Mouse (Mus musculus) liver, postnatal 0 days (tissue): ENCODE measurements around the gene Trim62. TPM values are rescaled to one million over a fixed set of nuclear protein-coding genes. Genes with fewer than 3 reads are reported as not detected.

Experiments used
- ATAC-seq: fragments of 200-750 bp; cut with Nextera tagmentation; 2 replicates; pipeline ENCODE4 v1.8.0; 2017; ENCODE audit warnings: mild to moderate bottlenecking, moderate library complexity
- DNase-seq: peaks from one replicate; pipeline ENCODE4 v3.0.0-alpha.2; 2016
- H3K27ac ChIP-seq: fragments of 300-500 bp; sonication (generic); 2 replicates; pipeline ENCODE4 v1.5.1; 2014; ENCODE audit warnings: antibody characterized with exemption, moderate library complexity, mild to moderate bottlenecking, low read depth
- H3K27me3 ChIP-seq: fragments of 300-500 bp; sonication (generic); 2 replicates; pipeline ENCODE4 v1.6.1; 2014; ENCODE audit warnings: low read length, control low read depth, mixed read lengths; ENCODE audit not compliant: insufficient read depth
- H3K36me3 ChIP-seq: fragments of 300-500 bp; sonication (generic); replicated peaks from 2 replicates; pipeline ENCODE4 v1.6.1; 2014; ENCODE audit warnings: mild to moderate bottlenecking, control low read depth, low read length, moderate library complexity, mixed read lengths; ENCODE audit not compliant: insufficient read depth
- H3K4me1 ChIP-seq: fragments of 300-500 bp; sonication (generic); 2 replicates; pipeline ENCODE4 v1.6.1; 2014; ENCODE audit warnings: antibody characterized with exemption, mild to moderate bottlenecking, control low read depth; ENCODE audit not compliant: insufficient read depth
- H3K4me2 ChIP-seq: fragments of 300-500 bp; sonication (generic); 2 replicates; pipeline ENCODE4 v1.6.1; 2014; ENCODE audit warnings: low read depth, mild to moderate bottlenecking, low read length, moderate library complexity, mixed read lengths
- H3K4me3 ChIP-seq: fragments of 300-500 bp; sonication (generic); 2 replicates; pipeline ENCODE4 v1.5.1; 2014; ENCODE audit warnings: low read depth, low read length
- H3K9ac ChIP-seq: fragments of 300-500 bp; sonication (generic); replicated peaks from 2 replicates; pipeline ENCODE4 v1.6.1; 2014; ENCODE audit warnings: mild to moderate bottlenecking, moderate library complexity
- H3K9me3 ChIP-seq: fragments of 300-500 bp; sonication (generic); 2 replicates; pipeline ENCODE4 v1.6.1; 2016; ENCODE audit warnings: mild to moderate bottlenecking, control low read depth, low read length, mixed read lengths
- CTCF ChIP-seq: sonication (generic); IDR thresholded peaks from 2 replicates; pipeline ENCODE4 v1.5.1; 2016; ENCODE audit warnings: antibody characterized with exemption, low read depth
- EP300 ChIP-seq: IDR thresholded peaks from 2 replicates; pipeline ENCODE4 v1.6.1; 2016; ENCODE audit warnings: antibody characterized with exemption, low read depth, mild to moderate bottlenecking
- WGBS: fragments of 180-500 bp; shearing (Covaris S2); extraction: QIAGEN DNeasy Blood & Tissue Kit; methylation state at CpG from one replicate; pipeline ENCODE4 v1.1.7; 2014; ENCODE audit not compliant: insufficient replicate concordance; 5-methylcytosine and 5-hydroxymethylcytosine counted together
- polyA plus RNA-seq: library from polyadenylated mRNA; unstranded; fragments of >200 nt; fragmentation: Nextera tagmentation; extraction: Ambion mirVana; gene quantifications from 2 replicates; pipeline ENCODE4 v1.2.1, GENCODE M21; 2015

Trim62 gene
- polyA plus RNA-seq, 1 experiment from 2014 or later = 0.26 TPM

DNA sequence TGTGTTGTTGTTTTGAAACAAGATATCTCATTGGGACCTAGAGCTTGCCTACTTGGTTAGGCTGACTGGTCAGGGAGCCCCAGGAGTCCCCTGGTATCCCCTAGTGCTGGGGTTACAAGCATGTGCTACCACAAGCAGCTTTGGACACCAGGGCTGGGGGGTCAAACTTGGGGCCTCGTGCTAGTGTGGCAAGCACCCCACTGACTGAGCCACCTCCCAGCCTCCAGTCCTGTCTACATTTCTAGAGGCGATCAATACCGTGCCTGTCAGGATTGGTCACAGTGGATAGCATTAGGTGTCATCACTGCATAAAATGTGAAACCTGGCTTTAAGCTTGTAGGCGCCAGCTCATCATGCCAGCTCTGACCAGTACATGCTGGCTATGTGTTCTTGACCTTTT is 12.5 kb downstream of the Trim62 start:
- 86% methylated on average over 4 of the region's 4 CpGs for WGBS
- DNase-seq (no peak), ATAC-seq (no peak)
- Histone ChIP-seq H3K9me3 (no peaks in the 10 kb centered on the region), H3K27ac (no peak overlapping the region), H3K4me1 (no peaks in the 10 kb centered on the region), H3K9ac (no peak overlapping the region), H3K27me3 (no peaks in the 10 kb centered on the region), H3K36me3 (no peaks in the 10 kb centered on the region), H3K4me3 (no peak overlapping the region), H3K4me2 (no peak overlapping the region)
- TF ChIP-seq CTCF (no peak), EP300 (no peak)

DNA sequence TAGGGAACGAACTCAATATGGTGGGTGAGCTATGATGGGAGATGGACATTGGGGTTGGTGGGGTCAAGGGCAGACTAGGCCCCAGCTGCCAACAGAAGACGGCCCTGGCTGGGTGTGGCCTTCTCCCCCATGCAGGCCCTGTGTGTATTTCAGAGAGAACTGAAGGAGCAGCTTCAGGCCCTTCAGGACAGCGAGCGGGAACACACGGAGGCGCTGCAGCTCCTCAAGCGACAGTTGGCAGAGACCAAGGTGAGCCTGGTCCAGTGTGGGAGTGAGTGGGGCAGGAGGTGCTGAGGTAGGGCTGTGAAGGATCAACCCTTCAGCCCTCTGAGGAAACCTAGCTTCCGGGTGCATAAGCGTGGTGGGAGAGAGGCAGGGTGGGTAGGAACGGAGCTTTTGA is 13.3 kb downstream of the Trim62 start:
- H3K9ac ChIP-seq = no peak overlapping the region
- no peak for DNase-seq
- H3K4me1 ChIP-seq = no peaks in the 10 kb centered on the region
- no peak for TF ChIP-seq EP300
- no peak for TF ChIP-seq CTCF
- WGBS = 89% methylated on average over 10 of the region's 10 CpGs
- no peak overlapping the region for H3K27ac ChIP-seq
- no peaks in the 10 kb centered on the region for H3K27me3 ChIP-seq
- no peaks in the 10 kb centered on the region for H3K36me3 ChIP-seq
- H3K4me2 ChIP-seq = no peak overlapping the region
- H3K9me3 ChIP-seq = no peaks in the 10 kb centered on the region
- no peak overlapping the region for H3K4me3 ChIP-seq
- ATAC-seq = no peak

DNA sequence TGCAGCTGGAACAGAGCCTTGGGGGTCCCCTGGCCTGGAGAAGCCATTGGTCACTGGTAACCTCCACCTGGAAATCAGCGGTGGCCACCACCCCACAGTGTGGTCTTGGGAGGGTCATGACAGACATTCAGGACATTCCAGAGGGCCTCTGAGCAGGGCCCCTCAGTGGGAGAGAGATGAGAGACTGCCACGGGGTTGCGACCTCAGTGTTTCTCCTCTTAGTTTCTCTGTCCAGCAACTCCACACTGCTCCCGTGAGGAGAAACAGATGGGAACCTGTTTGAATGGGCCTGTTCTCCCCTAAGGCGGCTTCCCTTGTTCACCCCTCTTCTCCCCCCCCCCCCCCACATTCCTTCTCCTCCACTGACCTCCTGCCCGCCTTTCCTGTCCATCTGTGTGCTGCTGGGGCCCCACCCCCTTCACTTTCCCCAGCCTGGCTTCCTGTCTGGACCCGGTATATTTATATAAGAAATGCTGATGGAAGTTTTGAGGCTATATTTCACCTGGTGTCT is 14.6 kb downstream of the Trim62 start:
- DNase-seq (no peak), ATAC-seq (no peak)
- Histone ChIP-seq H3K9ac (no peak overlapping the region), H3K4me1 (no peaks in the 10 kb centered on the region), H3K4me3 (no peak overlapping the region), H3K4me2 (no peak overlapping the region), H3K27ac (no peak overlapping the region), H3K9me3 (no peaks in the 10 kb centered on the region), H3K27me3 (no peaks in the 10 kb centered on the region), H3K36me3 (no peaks in the 10 kb centered on the region)
- 29% methylated on average over 7 of the region's 7 CpGs for WGBS
- no peak for TF ChIP-seq EP300
- no peak for TF ChIP-seq CTCF

DNA sequence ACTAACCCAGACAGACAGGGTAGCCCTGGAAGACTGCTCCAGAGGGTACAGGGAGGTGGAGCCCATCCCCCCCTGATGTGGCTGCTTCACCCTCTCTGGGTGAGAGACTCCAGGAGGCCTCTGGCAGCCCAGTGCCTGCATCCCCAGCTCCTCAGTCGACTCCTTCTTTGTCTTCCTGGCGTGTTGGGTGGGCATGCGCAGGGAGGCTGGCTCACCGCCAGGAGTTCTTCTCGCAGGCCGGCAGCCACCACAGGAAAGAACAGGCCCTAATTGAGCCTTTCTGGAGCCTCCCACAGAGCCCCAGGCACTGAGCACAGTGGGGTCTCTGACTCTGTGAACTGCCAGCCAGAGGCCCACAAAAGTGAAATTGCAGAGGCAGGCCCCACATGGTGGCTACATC is 16.0 kb downstream of the Trim62 start:
- Histone ChIP-seq H3K4me1 (no peaks in the 10 kb centered on the region), H3K9me3 (no peaks in the 10 kb centered on the region), H3K4me2 (no peak overlapping the region), H3K9ac (no peak overlapping the region), H3K36me3 (no peaks in the 10 kb centered on the region), H3K27ac (no peak overlapping the region), H3K4me3 (no peak overlapping the region), H3K27me3 (no peaks in the 10 kb centered on the region)
- no peak for ATAC-seq
- no peak for TF ChIP-seq CTCF
- TF ChIP-seq EP300 = no peak
- peak; percentile 45 for DNase-seq
- WGBS = 42% methylated on average over 6 of the region's 6 CpGs

DNA sequence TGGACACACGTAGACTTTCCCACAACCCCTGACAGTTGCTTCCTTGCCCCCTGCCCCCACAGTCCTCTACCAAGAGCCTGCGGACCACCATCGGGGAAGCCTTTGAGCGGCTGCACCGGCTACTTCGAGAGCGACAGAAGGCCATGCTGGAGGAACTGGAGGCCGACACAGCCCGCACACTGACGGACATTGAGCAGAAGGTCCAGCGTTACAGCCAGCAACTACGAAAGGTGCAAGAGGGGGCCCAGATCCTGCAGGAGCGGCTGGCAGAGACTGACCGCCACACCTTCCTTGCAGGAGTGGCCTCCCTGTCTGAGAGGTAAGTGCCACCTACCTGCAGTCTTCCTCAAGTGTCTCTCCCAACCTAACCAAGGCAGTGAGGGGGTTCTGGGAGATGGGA is 17.1 kb downstream of the Trim62 start:
- TF ChIP-seq EP300 (no peak), CTCF (no peak)
- Histone ChIP-seq H3K4me3 (no peak overlapping the region), H3K9ac (no peak overlapping the region), H3K4me1 (no peaks in the 10 kb centered on the region), H3K4me2 (no peak overlapping the region), H3K27ac (no peak overlapping the region), H3K9me3 (no peaks in the 10 kb centered on the region), H3K36me3 (no peaks in the 10 kb centered on the region), H3K27me3 (no peaks in the 10 kb centered on the region)
- DNase-seq (no peak), ATAC-seq (no peak)
- 86% methylated on average over 14 of the region's 14 CpGs for WGBS

DNA sequence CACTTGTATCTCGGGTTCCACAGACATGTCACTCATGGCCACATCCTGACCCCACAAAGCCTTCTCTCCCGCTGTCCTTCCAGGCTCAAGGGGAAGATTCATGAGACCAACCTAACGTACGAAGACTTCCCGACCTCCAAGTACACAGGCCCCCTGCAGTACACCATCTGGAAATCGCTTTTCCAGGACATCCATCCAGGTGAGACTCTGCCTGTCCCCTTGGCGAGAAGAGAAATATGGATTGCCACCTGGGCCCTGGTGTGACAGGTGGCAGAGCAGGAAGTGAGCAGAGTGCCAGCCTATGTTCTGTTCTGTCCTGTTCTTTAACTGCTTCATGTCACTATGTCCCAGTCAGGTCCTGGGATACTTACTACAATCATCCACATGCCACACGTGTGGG is 19.0 kb downstream of the Trim62 start:
- Histone ChIP-seq H3K4me2 (no peak overlapping the region), H3K4me3 (no peak overlapping the region), H3K36me3 (no peaks in the 10 kb centered on the region), H3K9me3 (no peaks in the 10 kb centered on the region), H3K9ac (no peak overlapping the region), H3K27ac (no peak overlapping the region), H3K4me1 (no peaks in the 10 kb centered on the region), H3K27me3 (no peaks in the 10 kb centered on the region)
- WGBS = 76% methylated on average over 8 of the region's 8 CpGs
- ATAC-seq (no peak), DNase-seq (no peak)
- no peak for TF ChIP-seq CTCF
- no peak for TF ChIP-seq EP300
